Mouse (Mus musculus) embryonic facial prominence, embryonic 12.5 days (tissue): ENCODE results near the gene Hdhd5. TPM values are rescaled to one million over a fixed set of nuclear protein-coding genes. Genes with fewer than 3 reads are reported as not detected.

Experiments used
- ATAC-seq: fragments of 200-750 bp; cut with Nextera tagmentation; 2 replicates; pipeline ENCODE4 v1.8.0; 2017; ENCODE audit not compliant: insufficient number of reproducible peaks, insufficient read depth, low FRiP score, low TSS enrichment
- H3K27ac ChIP-seq: fragments of 300-500 bp; sonication (generic); 2 replicates; pipeline ENCODE4 v1.5.1; 2016; ENCODE audit warnings: mild to moderate bottlenecking
- H3K27me3 ChIP-seq: fragments of 300-500 bp; sonication (generic); 2 replicates; pipeline ENCODE4 v1.6.1; 2016; ENCODE audit warnings: mild to moderate bottlenecking, moderate library complexity
- H3K36me3 ChIP-seq: fragments of 300-500 bp; sonication (generic); 2 replicates; pipeline ENCODE4 v1.6.1; 2016; ENCODE audit warnings: mild to moderate bottlenecking
- H3K4me1 ChIP-seq: fragments of 300-500 bp; sonication (generic); 2 replicates; pipeline ENCODE4 v1.6.1; 2016
- H3K4me2 ChIP-seq: fragments of 300-500 bp; sonication (generic); replicated peaks from 2 replicates; pipeline ENCODE4 v1.6.1; 2016; ENCODE audit warnings: mild to moderate bottlenecking, moderate library complexity
- H3K4me3 ChIP-seq: fragments of 300-500 bp; sonication (generic); 2 replicates; pipeline ENCODE4 v1.5.1; 2016; ENCODE audit warnings: mild to moderate bottlenecking
- H3K9ac ChIP-seq: fragments of 300-500 bp; sonication (generic); 2 replicates; pipeline ENCODE4 v1.6.1; 2016; ENCODE audit warnings: mild to moderate bottlenecking, moderate library complexity
- H3K9me3 ChIP-seq: fragments of 300-500 bp; sonication (generic); 2 replicates; pipeline ENCODE4 v1.6.1; 2016; ENCODE audit warnings: mild to moderate bottlenecking, moderate library complexity
- WGBS: fragments of 180-500 bp; shearing (Covaris S2); methylation state at CpG from one replicate; pipeline ENCODE4 v1.1.7; 2016; 5-methylcytosine and 5-hydroxymethylcytosine counted together
- polyA plus RNA-seq: library from polyadenylated mRNA; unstranded; fragments of >200 nt; fragmentation: Nextera tagmentation; extraction: Ambion mirVana; gene quantifications from 2 replicates; pipeline ENCODE4 v1.2.1, GENCODE M21; 2016

The Hdhd5 gene
- polyA plus RNA-seq, 1 experiment from 2014 or later, result 19.4 TPM

DNA sequence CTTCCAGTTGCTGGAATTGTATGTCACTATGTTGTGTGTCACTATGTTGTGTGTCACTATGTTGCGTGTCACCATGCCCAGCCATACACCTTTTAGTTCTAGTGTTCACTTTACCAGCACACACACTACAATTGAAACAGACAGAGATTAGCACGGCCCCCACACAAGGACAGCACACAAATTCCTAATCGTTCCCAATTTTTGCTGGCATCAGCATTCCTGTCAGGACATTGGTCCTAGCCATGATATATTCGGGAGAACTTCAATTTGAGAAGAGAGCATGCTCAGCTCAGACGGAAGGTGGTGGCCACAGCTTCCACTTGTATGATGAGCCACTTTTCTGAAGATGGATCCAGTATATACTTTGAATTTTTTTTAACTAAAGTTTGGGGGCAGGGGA is 6.3 kb downstream of the Hdhd5 start:
- no peaks in the 10 kb centered on the region for H3K27me3 ChIP-seq
- no peak overlapping the region for H3K4me3 ChIP-seq
- no peak for ATAC-seq
- 85% methylated on average over 5 of the region's 5 CpGs for WGBS
- H3K9me3 ChIP-seq, result no peaks in the 10 kb centered on the region
- peaks cover 8% of the 10 kb centered on the region for H3K4me1 ChIP-seq
- peaks cover 38% of the 10 kb centered on the region for H3K36me3 ChIP-seq
- no peak overlapping the region for H3K9ac ChIP-seq
- H3K27ac ChIP-seq, result no peak overlapping the region
- no peak overlapping the region for H3K4me2 ChIP-seq

DNA sequence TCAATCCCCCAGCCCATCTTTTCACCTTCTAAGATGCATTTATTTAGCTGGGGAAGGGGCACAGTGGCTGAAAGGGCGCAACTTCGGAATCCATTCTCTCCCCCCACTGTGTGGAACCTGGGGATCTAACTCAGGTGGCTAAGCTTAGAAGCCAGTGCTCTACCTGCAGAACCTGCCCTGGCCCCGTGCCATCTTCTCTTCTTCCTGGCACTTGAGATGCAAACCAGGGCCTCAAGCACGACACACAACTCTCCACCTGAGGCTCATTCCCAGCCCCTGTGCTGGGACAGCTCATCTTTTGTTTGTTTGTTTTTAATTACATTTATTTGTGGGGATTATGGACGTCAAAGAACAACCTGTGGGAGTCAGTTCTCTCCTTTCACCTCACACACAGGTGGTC is 11.5 kb downstream of the Hdhd5 start:
- H3K9ac ChIP-seq, result no peak overlapping the region
- ATAC-seq, result no peak
- H3K4me2 ChIP-seq, result no peak overlapping the region
- no peak overlapping the region for H3K4me3 ChIP-seq
- H3K4me1 ChIP-seq, result no peaks in the 10 kb centered on the region
- H3K9me3 ChIP-seq, result no peaks in the 10 kb centered on the region
- H3K27me3 ChIP-seq, result no peaks in the 10 kb centered on the region
- no peak overlapping the region for H3K27ac ChIP-seq
- 82% methylated on average over 5 of the region's 5 CpGs for WGBS
- H3K36me3 ChIP-seq, result peaks cover 59% of the 10 kb centered on the region

DNA sequence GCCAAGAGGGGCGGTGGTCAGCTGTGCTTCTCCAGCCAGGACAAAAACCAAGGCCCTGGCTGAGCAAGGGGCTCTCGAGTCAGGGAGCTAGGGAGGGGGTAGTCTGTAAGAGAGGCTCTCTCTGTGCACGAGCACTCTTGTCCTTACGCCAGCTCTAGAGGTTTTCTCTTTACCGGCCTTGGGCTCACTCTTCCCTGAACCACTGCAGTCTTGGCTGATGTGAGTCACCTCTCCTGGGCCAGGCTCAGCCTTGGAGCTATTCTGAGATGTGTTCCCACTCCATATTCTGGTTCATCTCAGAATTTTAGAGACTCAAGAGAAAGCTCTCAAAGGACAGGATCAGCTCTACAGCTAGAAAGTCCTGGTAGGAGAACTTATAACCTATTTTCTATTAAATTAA is 13.8 kb downstream of the Hdhd5 start:
- Histone ChIP-seq H3K9me3 (no peaks in the 10 kb centered on the region), H3K36me3 (peaks cover 69% of the 10 kb centered on the region)

DNA sequence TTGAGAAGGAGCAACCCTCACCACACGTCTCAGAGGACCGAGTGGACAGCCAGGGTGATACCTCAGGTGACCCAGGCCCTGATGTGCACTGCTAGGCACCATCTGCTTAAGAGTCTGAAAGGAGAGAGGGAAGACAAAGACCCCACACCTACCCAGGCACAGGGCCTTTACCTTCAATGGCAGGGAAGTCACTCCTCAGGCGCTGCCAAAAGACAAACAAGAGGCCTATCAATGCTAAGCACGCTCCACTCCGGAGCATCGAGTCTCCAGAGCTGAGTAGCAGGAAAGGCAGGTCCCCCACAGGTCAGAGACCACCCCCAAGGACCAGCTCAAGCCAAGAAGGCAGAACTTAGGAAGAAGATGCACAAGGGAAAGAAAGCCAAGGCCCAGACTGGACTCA is 14.2 kb downstream of the Hdhd5 start:
- Histone ChIP-seq H3K4me3 (no peak overlapping the region), H3K4me2 (no peak overlapping the region), H3K9me3 (no peaks in the 10 kb centered on the region), H3K4me1 (no peaks in the 10 kb centered on the region), H3K27me3 (no peaks in the 10 kb centered on the region), H3K36me3 (peaks cover 66% of the 10 kb centered on the region), H3K9ac (no peak overlapping the region), H3K27ac (no peak overlapping the region)
- WGBS, result 78% methylated on average over 6 of the region's 6 CpGs
- ATAC-seq, result no peak

More for the DNA sequence above, 13.8 kb downstream of the Hdhd5 start:
- 86% methylated on average over 5 of the region's 5 CpGs for WGBS
- H3K4me1 ChIP-seq, result no peaks in the 10 kb centered on the region
- no peak overlapping the region for H3K27ac ChIP-seq
- ATAC-seq, result no peak
- no peak overlapping the region for H3K4me2 ChIP-seq
- no peak overlapping the region for H3K4me3 ChIP-seq
- H3K9ac ChIP-seq, result no peak overlapping the region
- H3K27me3 ChIP-seq, result no peaks in the 10 kb centered on the region

DNA sequence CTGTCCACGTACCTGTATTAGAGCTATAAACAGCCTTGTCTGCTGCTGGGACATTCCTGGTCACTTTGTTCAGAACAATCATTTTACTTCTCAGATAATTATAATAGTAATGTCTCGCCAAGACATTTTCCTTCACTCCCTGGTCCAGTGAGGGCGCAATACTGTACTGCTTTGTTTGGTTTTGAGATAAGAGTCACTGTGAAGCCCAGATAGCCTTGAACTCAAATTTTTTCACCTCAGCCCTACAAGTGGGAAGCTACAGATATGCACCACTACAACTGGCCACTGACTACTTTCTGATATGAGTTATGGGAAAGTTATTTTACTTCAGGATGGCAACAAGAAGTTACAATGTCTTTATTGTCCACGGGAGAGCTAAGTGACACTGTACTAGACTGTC is 14.7 kb downstream of the Hdhd5 start:
- H3K9me3 ChIP-seq, result no peaks in the 10 kb centered on the region
- no peak overlapping the region for H3K4me2 ChIP-seq
- no peaks in the 10 kb centered on the region for H3K27me3 ChIP-seq
- H3K36me3 ChIP-seq, result peaks cover 66% of the 10 kb centered on the region
- no peak overlapping the region for H3K9ac ChIP-seq
- 90% methylated on average over 4 of the region's 4 CpGs for WGBS
- ATAC-seq, result no peak
- no peak overlapping the region for H3K4me3 ChIP-seq
- no peaks in the 10 kb centered on the region for H3K4me1 ChIP-seq
- H3K27ac ChIP-seq, result no peak overlapping the region

DNA sequence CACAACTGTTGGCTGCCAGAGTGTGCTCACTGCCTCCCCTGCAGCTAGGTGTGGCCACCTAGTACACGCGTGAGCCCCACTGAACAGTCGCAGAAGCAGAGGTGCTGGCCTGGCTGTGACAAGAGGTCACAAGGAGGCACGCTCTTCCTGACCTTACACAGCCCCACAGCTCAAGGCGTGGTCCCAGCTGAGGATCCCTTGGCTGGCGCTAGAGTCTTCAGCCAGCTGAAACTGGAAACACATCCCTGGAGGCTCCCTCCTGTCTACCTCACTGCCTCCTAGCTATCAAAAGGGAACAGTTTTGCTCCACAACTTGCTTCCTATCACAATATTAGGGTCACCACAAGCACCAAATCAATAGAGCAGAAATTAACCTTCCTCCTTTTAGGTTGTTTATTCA is 19.9 kb downstream of the Hdhd5 start:
- Histone ChIP-seq H3K27me3 (no peaks in the 10 kb centered on the region), H3K4me2 (no peak overlapping the region), H3K27ac (no peak overlapping the region), H3K4me1 (no peaks in the 10 kb centered on the region), H3K9me3 (no peaks in the 10 kb centered on the region), H3K9ac (no peak overlapping the region), H3K4me3 (no peak overlapping the region), H3K36me3 (peaks cover 43% of the 10 kb centered on the region)
- no peak for ATAC-seq
- WGBS, result 87% methylated on average over 6 of the region's 6 CpGs

DNA sequence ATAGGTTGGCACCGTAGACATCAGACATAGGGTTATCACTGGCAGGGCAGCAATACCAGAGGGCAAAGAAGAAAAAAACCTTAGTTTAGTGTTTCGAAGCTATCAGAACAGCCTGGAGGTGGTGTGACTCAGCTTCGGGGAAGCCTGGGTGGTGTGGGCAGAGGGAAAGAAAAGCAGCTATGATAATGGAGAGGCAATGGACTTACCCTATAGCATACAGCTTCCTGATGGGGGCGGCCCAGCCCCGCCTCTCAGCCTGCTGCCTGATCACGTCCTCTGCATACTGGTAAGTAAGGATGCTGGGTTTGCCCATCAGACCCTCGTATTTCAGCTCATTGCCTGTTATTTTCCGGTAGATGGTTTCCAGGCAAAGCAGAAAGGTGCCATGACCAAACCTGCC is 20.7 kb downstream of the Hdhd5 start:
- Histone ChIP-seq H3K27me3 (no peaks in the 10 kb centered on the region), H3K4me3 (no peak overlapping the region), H3K27ac (no peak overlapping the region), H3K9me3 (no peaks in the 10 kb centered on the region), H3K36me3 (peaks cover 43% of the 10 kb centered on the region), H3K4me2 (no peak overlapping the region), H3K9ac (no peak overlapping the region), H3K4me1 (peaks cover 5% of the 10 kb centered on the region; the same call in 1 of the 2 replicates)
- WGBS, result 90% methylated on average over 8 of the region's 8 CpGs
- ATAC-seq, result no peak

DNA sequence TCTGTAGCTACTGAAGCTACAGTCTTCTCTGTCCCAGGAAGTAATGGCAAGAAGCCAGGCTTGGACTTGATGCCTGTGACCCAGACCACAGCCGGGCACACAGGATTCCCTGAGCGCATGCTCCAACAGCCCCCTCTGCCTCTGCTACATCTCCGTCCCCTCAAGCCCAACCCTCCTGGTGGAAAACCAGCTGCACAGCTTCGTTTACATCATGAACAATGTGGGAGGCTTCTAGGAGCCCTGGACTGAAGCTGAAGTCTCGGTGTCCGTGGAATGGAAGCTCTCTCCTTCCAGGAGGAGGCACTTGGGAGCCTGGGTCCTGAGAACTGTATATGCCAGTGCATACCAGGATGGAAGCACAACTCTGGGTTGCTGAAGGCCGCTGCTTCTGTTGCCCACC is 21.1 kb downstream of the Hdhd5 start:
- WGBS, result 89% methylated on average over 7 of the region's 7 CpGs
- Histone ChIP-seq H3K27me3 (no peaks in the 10 kb centered on the region), H3K27ac (no peak overlapping the region), H3K9ac (no peak overlapping the region), H3K9me3 (no peaks in the 10 kb centered on the region), H3K4me3 (no peak overlapping the region), H3K4me2 (no peak overlapping the region), H3K36me3 (peaks cover 43% of the 10 kb centered on the region), H3K4me1 (peaks cover 5% of the 10 kb centered on the region; the same call in 1 of the 2 replicates)
- no peak for ATAC-seq

DNA sequence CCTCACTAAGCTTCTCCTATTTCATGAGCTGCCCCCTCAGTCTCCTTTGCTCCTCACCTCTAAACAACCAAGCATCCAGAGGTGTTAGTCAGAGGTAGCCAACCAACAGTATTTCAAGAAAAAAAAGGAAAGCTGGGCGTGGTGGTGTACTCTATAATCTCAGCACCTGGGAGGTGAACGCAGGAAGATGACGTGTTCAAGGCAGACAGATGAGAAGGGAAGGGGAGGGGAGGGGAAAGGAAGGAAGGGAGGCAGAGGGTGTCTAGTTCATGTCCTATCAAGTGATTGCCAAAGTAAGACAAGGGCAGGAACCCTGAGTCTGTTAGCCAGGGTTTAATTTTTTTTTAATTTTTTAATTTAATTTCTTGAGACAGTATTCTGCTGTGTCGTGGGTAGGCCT is 22.5 kb downstream of the Hdhd5 start:
- Histone ChIP-seq H3K4me3 (no peak overlapping the region), H3K36me3 (peaks cover 35% of the 10 kb centered on the region), H3K9ac (no peak overlapping the region), H3K4me1 (peaks cover 5% of the 10 kb centered on the region; the same call in 1 of the 2 replicates), H3K27ac (no peak overlapping the region), H3K4me2 (no peak overlapping the region), H3K9me3 (no peaks in the 10 kb centered on the region), H3K27me3 (no peaks in the 10 kb centered on the region)
- ATAC-seq, result no peak
- 79% methylated on average over 4 of the region's 4 CpGs for WGBS

DNA sequence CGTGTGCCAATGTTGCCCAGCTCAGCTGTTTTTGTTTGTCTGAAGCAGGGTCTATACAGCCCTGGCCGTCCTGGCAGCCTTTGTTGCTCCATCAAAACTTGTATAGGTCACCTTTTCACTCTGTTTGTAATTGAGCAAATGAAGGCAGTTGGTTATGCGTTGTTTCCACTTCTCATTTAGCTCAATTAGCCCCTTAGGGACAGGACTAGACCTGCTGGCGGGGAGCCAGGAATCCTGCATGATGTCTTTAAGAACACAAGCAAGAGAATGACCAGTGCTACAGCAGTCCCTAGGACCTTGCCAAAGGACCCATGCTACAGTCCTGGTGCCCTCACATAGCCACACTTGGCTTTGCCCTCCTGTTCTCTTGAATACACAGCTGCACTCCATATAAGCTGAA is 25.6 kb downstream of the Hdhd5 start:
- H3K4me1 ChIP-seq, result peaks cover 5% of the 10 kb centered on the region; the same call in 1 of the 2 replicates
- ATAC-seq, result no peak
- no peaks in the 10 kb centered on the region for H3K27me3 ChIP-seq
- no peak overlapping the region for H3K4me3 ChIP-seq
- H3K9me3 ChIP-seq, result peaks cover 2% of the 10 kb centered on the region; the same call in 1 of the 2 replicates
- no peak overlapping the region for H3K27ac ChIP-seq
- H3K9ac ChIP-seq, result no peak overlapping the region
- peaks cover 12% of the 10 kb centered on the region for H3K36me3 ChIP-seq
- no peak overlapping the region for H3K4me2 ChIP-seq
- WGBS, result 59% methylated on average over 4 of the region's 4 CpGs

DNA sequence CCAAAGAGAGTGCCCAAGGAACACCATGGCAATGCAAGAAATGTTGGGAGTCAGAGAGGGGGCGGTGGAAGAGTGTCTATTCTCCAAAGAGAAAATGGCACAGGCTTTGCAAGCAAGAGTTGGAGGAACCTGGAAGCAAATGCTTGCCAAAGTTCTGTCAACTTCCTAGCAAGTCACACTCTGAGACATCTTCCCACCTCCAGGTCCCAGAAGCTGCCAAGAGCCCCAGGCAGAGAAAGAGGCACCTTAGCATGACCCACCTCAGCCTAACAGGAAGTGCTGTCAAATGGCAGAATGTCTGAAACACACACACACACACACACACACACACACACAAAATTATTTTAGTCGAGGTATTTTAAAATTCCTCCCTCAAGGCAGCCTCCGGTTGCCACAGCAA is 27.1 kb downstream of the Hdhd5 start:
- 70% methylated on average over 3 of the region's 3 CpGs for WGBS
- Histone ChIP-seq H3K4me1 (peaks cover 5% of the 10 kb centered on the region; the same call in 1 of the 2 replicates), H3K9ac (no peak overlapping the region), H3K27ac (no peak overlapping the region), H3K27me3 (no peaks in the 10 kb centered on the region), H3K4me3 (no peak overlapping the region), H3K9me3 (peaks cover 4% of the 10 kb centered on the region; the same call in 1 of the 2 replicates), H3K36me3 (no peaks in the 10 kb centered on the region; the same call in 1 of the 2 replicates), H3K4me2 (no peak overlapping the region)
- no peak for ATAC-seq

DNA sequence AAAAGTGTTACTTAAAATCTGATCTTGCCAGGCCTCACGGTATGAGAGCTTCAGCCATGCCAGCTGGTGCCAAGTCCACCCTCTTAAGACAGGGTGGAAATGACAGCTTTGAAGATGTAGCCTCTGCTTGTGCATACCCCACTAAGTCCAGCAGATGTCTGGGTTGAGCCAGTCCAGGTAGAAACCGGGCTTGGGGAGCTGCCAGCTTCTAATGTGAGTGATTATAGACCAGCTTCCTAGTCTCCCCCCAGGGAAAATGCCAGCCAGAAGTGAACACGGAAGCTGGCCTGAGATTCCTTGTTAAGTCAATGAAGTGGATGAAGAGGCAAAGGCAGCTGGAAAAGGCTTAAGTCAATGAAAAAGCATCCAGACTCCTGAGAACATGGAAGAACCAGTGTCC is 34.6 kb downstream of the Hdhd5 start:
- no peak overlapping the region for H3K4me2 ChIP-seq
- H3K9ac ChIP-seq, result no peak overlapping the region
- H3K27me3 ChIP-seq, result peaks cover 21% of the 10 kb centered on the region
- no peak for ATAC-seq
- no peaks in the 10 kb centered on the region for H3K36me3 ChIP-seq
- H3K4me1 ChIP-seq, result peaks cover 14% of the 10 kb centered on the region
- H3K27ac ChIP-seq, result no peak overlapping the region
- 43% methylated on average over 3 of the region's 3 CpGs for WGBS
- no peak overlapping the region for H3K4me3 ChIP-seq
- H3K9me3 ChIP-seq, result peaks cover 4% of the 10 kb centered on the region; the same call in 1 of the 2 replicates
